Mouse (Mus musculus) cerebellum, adult 2 months (tissue): ENCODE results near the gene Rab3ip.

Source experiments
- CTCF ChIP-seq: fragments of 200-500 bp; IDR thresholded peaks from 2 replicates; pipeline ENCODE4 v1.5.1; 2011; ENCODE audit warnings: low read depth, mild to moderate bottlenecking, control low read depth, low read length, moderate library complexity, borderline replicate concordance; ENCODE audit not compliant: insufficient read depth
- POLR2A ChIP-seq: fragments of 200-500 bp; IDR thresholded peaks from 2 replicates; pipeline ENCODE4 v1.6.1; 2011; ENCODE audit warnings: low read length, control low read depth, borderline replicate concordance; ENCODE audit not compliant: insufficient read depth

DNA sequence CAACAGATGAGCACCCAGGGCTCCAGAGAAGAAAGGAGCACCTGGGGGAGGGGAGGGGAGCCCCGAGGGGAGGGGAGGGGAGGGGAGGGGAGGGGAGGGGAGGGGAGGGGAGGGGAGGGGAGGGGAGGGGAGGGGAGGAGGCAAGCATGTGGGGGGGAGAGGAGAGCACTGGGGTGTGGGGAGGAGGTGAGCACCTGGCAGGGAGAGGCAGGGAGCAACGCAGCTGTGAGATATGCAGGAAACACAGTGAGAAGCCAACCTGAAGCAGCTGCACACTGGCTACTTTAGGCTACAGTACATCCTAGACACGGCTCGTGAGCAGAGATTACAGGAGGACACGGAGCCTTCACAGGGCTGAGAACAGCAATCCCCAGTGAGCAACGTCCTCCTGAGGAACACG lies 19.6 kb downstream of the Rab3ip start:
- TF ChIP-seq CTCF: no peak
- no peak for TF ChIP-seq POLR2A
